Mouse (Mus musculus) small intestine, adult 2 months (tissue): ENCODE data around the gene Pon3.

Source experiments
- CTCF ChIP-seq: fragments of 200-500 bp; IDR thresholded peaks from 2 replicates; pipeline ENCODE4 v1.5.1; 2012; ENCODE audit warnings: low read depth, mild to moderate bottlenecking, control low read depth, inconsistent platforms, low read length, moderate library complexity, mixed read lengths; ENCODE audit not compliant: insufficient replicate concordance, insufficient read length; ENCODE audit errors: extremely low read depth
- POLR2A ChIP-seq: fragments of 200-500 bp; IDR thresholded peaks from 2 replicates; pipeline ENCODE4 v1.6.1; 2012; ENCODE audit warnings: low read depth, mild to moderate bottlenecking, control low read depth, inconsistent platforms, low read length, moderate library complexity

DNA sequence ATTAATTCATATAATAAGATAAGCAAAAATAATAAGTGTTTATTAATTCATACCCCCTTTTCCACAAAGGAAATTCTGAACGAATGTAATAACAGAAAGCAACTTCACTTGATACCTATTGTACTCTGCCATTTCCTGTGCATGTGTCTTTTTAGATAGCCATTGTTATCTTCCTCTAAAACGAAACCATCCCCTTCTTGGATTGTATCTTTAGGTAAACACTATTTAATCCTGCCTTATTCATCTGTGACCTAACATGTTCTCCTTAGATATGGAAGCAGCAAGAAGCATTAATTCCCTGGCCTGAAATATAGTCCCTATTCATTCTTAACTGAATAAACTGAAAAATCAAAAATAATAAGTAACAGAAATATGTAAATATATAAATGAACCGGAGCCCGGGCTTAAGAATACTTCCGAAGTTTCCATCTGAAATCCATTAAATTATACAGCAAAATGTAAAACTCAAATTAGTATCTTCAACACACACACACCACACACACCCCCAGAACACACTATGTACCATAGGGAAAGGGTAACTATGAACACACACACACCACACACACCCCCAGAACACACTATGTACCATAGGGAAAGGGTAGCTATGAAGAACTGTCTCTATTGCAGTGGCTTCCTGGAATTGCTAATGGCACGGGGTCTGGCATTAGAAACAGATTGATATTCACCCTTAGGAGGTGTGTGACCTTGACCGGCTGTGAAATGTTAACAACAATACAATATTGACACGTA is 7.3 kb upstream of the Pon3 start:
- TF ChIP-seq CTCF (no peak), POLR2A (no peak)
